Mouse (Mus musculus) myocyte (in vitro differentiated cells): ENCODE measurements around the gene Mtpn. TPM values are rescaled to one million over a fixed set of nuclear protein-coding genes. Genes with fewer than 3 reads are reported as not detected.

Experiments used
- H3K27me3 ChIP-seq: one replicate; pipeline ENCODE4 v1.6.1; 2011; ENCODE audit not compliant: control insufficient read depth, insufficient read depth, insufficient read length
- H3K36me3 ChIP-seq: one replicate; pipeline ENCODE4 v1.6.1; 2011; ENCODE audit not compliant: control insufficient read depth, insufficient read depth
- H3K4me2 ChIP-seq: one replicate; pipeline ENCODE4 v1.6.1; 2011; ENCODE audit warnings: low read depth, control low read depth
- H3K4me3 ChIP-seq: one replicate; pipeline ENCODE4 v1.5.1; 2011; ENCODE audit warnings: mild to moderate bottlenecking, control low read depth, moderate library complexity
- H3K79me2 ChIP-seq: one replicate; pipeline ENCODE4 v1.6.1; 2011; ENCODE audit not compliant: control insufficient read depth, insufficient read depth
- H3ac ChIP-seq: one replicate; pipeline ENCODE4 v1.6.1; 2011; ENCODE audit not compliant: control insufficient read depth, insufficient read length
- CEBPB ChIP-seq: IDR thresholded peaks from 2 replicates; pipeline ENCODE4 v1.6.1; 2011; ENCODE audit warnings: mild to moderate bottlenecking, moderate library complexity; ENCODE audit not compliant: poor library complexity, insufficient read depth, severe bottlenecking
- E2F4 ChIP-seq: IDR thresholded peaks from one replicate; pipeline ENCODE4 v1.6.1; 2011; ENCODE audit warnings: mild to moderate bottlenecking, control low read depth, moderate library complexity; ENCODE audit not compliant: insufficient read depth
- MAX ChIP-seq: IDR thresholded peaks from one replicate; pipeline ENCODE4 v1.6.1; 2011; ENCODE audit warnings: low read depth, mild to moderate bottlenecking, control low read depth
- MYOD1 ChIP-seq, 3 experiments: IDR thresholded peaks; one replicate each; pipeline ENCODE4 v1.6.1; 2011; ENCODE audit warnings: control low read depth in 2 of 3, low read depth in 2 of 3, mild to moderate bottlenecking in 2 of 3, moderate library complexity in 1 of 3; ENCODE audit not compliant: insufficient read length in 2 of 3, control insufficient read depth in 1 of 3
- MYOG ChIP-seq, 3 experiments: IDR thresholded peaks; one replicate each; pipeline ENCODE4 v1.6.1; 2011; ENCODE audit warnings: control low read depth in 2 of 3, low read depth in 2 of 3, mild to moderate bottlenecking in 2 of 3; ENCODE audit not compliant: insufficient read length in 2 of 3, control insufficient read depth in 1 of 3, insufficient read depth in 1 of 3
- POLR2A ChIP-seq: IDR thresholded peaks from one replicate; pipeline ENCODE4 v1.6.1; 2011; ENCODE audit warnings: low read depth, mild to moderate bottlenecking, control low read depth, moderate library complexity; ENCODE audit not compliant: insufficient read length
- POLR2AphosphoS2 ChIP-seq: IDR thresholded peaks from one replicate; pipeline ENCODE4 v1.6.1; 2011; ENCODE audit warnings: low read depth, control low read depth; ENCODE audit not compliant: insufficient read length
- REST ChIP-seq: IDR thresholded peaks from one replicate; pipeline ENCODE4 v1.6.1; 2011; ENCODE audit warnings: mild to moderate bottlenecking, control low read depth, moderate library complexity; ENCODE audit not compliant: insufficient read depth, insufficient read length
- SRF ChIP-seq: IDR thresholded peaks from one replicate; pipeline ENCODE4 v1.6.1; 2011; ENCODE audit warnings: low read depth; ENCODE audit not compliant: control insufficient read depth, insufficient read length
- TCF12 ChIP-seq: IDR thresholded peaks from one replicate; pipeline ENCODE4 v1.6.1; 2011; ENCODE audit warnings: mild to moderate bottlenecking, control low read depth; ENCODE audit not compliant: poor library complexity, insufficient read depth, severe bottlenecking
- TCF3 ChIP-seq: IDR thresholded peaks from one replicate; pipeline ENCODE4 v1.6.1; 2011; ENCODE audit warnings: low read depth, control low read depth; ENCODE audit not compliant: insufficient read length
- USF1 ChIP-seq: IDR thresholded peaks from one replicate; pipeline ENCODE4 v1.6.1; 2011; ENCODE audit warnings: low read depth, mild to moderate bottlenecking, control low read depth, moderate library complexity
- polyA plus RNA-seq: library from polyadenylated mRNA; unstranded; fragments of >200 nt; fragmentation: generic; extraction: Trizol; gene quantifications from one replicate; pipeline ENCODE4 v1.2.1, GENCODE M21; 2012; ENCODE audit warnings: missing spikeins

Mtpn gene
- 38.8 TPM for polyA plus RNA-seq

DNA sequence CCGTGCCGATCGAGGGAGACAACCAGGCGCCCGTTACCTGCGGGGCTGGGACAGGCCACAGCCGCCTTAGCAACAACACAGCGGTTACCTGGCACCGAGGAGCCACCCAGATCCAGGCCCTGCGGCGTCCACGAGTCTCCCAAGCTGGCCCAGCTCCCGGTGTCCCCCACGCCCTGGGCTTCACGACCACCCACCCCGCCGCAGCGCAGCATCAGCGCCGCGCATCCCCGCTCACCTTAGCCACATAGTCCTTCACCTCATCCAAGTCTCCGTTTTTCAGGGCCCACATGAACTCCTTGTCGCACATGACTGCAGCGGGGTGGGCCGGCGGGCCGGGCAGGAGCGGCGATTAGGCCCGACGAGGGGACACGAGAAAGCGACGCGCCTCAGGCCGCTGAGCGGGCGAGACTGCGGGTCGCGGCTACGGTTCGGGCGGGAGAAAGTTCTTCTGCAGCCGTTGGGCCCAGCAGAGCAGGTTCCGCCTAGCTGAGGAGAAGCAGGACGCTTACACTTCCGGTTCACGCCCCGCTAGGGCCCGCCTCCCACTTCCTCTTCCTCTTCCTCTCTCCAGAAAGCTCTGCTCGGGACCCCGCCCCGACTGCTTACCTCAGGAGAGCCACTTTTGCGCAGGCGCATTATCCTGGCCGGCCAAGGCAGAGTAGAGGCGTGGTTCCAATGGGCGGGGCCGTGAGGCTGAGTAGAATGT lies at the start of gene Mtpn:
Gene Mtpn, minus strand, starts transcription at position 585 of the 706 bp plus-strand sequence.
- H3K79me2 ChIP-seq, result peaks cover 48% of the 10 kb centered on the region
- peak within 1 kb of the TSS; percentile 76 for H3K4me3 ChIP-seq
- H3K4me2 ChIP-seq, result peak within 1 kb of the TSS; percentile 81
- H3K36me3 ChIP-seq, result no peaks in the 10 kb centered on the region
- H3K27me3 ChIP-seq, result no peaks in the 10 kb centered on the region
- H3ac ChIP-seq, result peak within 1 kb of the TSS; percentile 95
- TF ChIP-seq SRF, result peak; percentile 21
- TF ChIP-seq POLR2AphosphoS2, result peak; percentile 73
- TF ChIP-seq TCF12, result no peak
- no peak for TF ChIP-seq MYOG (IDR thresholded peaks at IDR 0.05; ENCODE audit: control insufficient read depth in 1 of 3, insufficient read depth in 1 of 3, insufficient read length in 2 of 3, low read depth in 2 of 3)
- TF ChIP-seq POLR2A, result peak; percentile 71
- TF ChIP-seq CEBPB, result no peak
- TF ChIP-seq MAX, result no peak
- TF ChIP-seq MYOD1 (IDR thresholded peaks at IDR 0.05; ENCODE audit: control insufficient read depth in 1 of 3, insufficient read length in 2 of 3, low read depth in 2 of 3), result peak in 1 of 3 experiments; percentile 2
- TF ChIP-seq USF1, result no peak

DNA sequence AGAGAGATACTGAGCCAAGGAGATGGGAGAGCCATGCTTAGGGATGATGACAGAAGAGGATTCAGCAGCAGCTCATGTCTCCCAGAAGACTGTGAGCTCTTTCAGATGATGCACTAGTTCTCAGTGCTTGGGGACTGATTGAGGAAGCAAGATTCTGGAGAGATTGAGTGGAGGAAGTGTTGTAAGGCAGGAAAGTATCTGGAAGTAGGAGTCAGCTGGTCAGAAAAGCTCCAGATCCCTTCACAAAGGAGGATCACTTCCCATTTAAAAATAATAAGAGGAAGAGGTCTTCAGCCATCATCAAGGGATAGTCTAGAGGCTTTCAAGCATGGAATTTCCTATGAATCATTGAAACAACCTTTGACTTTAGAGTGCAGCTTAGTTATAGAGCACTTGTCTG lies 29.0 kb upstream of the Mtpn start:
- Histone ChIP-seq H3K4me2 (no peak overlapping the region), H3K36me3 (no peaks in the 10 kb centered on the region), H3ac (no peak overlapping the region), H3K27me3 (no peaks in the 10 kb centered on the region), H3K4me3 (no peak overlapping the region), H3K79me2 (no peaks in the 10 kb centered on the region)
- TF ChIP-seq POLR2AphosphoS2, result no peak
- TF ChIP-seq MAX, result no peak
- no peak for TF ChIP-seq CEBPB
- no peak for TF ChIP-seq USF1
- TF ChIP-seq E2F4, result no peak
- no peak for TF ChIP-seq REST
- TF ChIP-seq MYOD1 (IDR thresholded peaks at IDR 0.05; ENCODE audit: control insufficient read depth in 1 of 3, insufficient read length in 2 of 3, low read depth in 2 of 3), result no peak

DNA sequence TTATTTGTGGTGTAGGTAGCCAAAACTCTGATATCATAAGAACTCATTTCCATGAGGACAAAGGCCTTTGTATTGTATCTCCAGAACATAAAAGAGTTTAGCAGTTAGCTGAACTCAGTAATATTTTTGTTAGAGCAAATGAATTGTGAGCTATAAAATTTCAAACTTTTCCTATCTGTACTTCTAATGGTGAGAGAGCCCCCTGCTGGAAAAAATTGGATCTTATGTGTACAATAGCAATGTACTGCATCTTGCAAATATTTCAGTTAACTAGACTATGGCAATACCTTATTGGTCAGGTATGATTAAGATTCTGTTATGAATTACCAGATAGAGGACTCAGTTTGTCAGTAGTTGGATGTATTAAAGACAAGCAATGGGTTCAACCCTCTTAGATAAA lies 28.1 kb upstream of the Mtpn start:
- Histone ChIP-seq H3K4me2 (no peak overlapping the region), H3ac (no peak overlapping the region), H3K4me3 (no peak overlapping the region), H3K79me2 (no peaks in the 10 kb centered on the region), H3K36me3 (no peaks in the 10 kb centered on the region), H3K27me3 (no peaks in the 10 kb centered on the region)
- TF ChIP-seq REST (no peak), MAX (no peak), CEBPB (no peak), TCF3 (no peak), SRF (no peak), USF1 (no peak), MYOG (IDR thresholded peaks at IDR 0.05; ENCODE audit: control insufficient read depth in 1 of 3, insufficient read depth in 1 of 3, insufficient read length in 2 of 3, low read depth in 2 of 3) (no peak), MYOD1 (IDR thresholded peaks at IDR 0.05; ENCODE audit: control insufficient read depth in 1 of 3, insufficient read length in 2 of 3, low read depth in 2 of 3) (no peak), TCF12 (no peak), POLR2A (no peak), E2F4 (no peak)

DNA sequence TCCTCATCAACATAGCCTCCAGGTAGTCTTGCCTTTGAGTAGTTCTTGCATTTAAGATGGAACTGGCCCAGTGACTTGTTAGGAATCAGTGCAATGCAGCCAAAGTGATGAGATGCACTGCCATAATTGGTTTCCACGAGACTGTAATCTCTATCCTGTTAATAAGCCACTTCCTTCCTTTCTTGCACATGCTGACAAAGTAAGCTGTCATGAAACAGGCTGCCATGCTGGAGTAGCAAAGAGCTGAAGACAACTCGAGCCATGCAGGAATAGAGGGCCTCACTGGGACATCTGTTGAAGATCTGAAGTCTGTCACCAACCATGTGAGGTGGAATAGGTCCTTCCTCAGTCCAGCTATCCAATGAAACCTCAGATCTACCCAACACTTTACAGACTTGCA lies 20.3 kb upstream of the Mtpn start:
- no peak overlapping the region for H3K4me3 ChIP-seq
- no peaks in the 10 kb centered on the region for H3K36me3 ChIP-seq
- H3K27me3 ChIP-seq, result no peaks in the 10 kb centered on the region
- H3K4me2 ChIP-seq, result no peak overlapping the region
- TF ChIP-seq MYOD1 (IDR thresholded peaks at IDR 0.05; ENCODE audit: control insufficient read depth in 1 of 3, insufficient read length in 2 of 3, low read depth in 2 of 3) (no peak), POLR2AphosphoS2 (no peak), TCF3 (no peak), SRF (no peak), MAX (no peak), TCF12 (no peak), MYOG (IDR thresholded peaks at IDR 0.05; ENCODE audit: control insufficient read depth in 1 of 3, insufficient read depth in 1 of 3, insufficient read length in 2 of 3, low read depth in 2 of 3) (no peak), USF1 (no peak), REST (no peak), E2F4 (no peak), CEBPB (no peak), POLR2A (no peak)
- H3K79me2 ChIP-seq, result no peaks in the 10 kb centered on the region
- H3ac ChIP-seq, result no peak overlapping the region

DNA sequence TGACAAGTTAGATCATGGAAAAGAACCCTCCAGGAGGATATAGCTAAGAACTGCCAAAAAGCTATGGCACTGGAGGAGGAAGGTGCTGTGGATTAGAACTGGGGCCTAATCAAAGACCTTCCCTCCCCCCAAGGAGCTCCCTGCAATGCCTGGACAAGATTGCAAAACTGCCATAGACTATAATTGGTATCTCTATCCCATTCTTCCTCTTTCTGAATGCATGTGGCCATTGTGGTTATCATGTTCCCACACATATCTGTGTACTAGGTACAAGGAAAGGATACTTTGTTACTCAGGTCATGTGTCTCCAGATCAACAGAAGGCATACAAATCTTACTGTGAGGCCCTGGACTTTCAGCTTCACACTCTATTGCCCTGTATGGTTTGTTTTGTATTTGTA lies 4.7 kb upstream of the Mtpn start:
- no peaks in the 10 kb centered on the region for H3K27me3 ChIP-seq
- no peak overlapping the region for H3K4me2 ChIP-seq
- no peaks in the 10 kb centered on the region for H3K36me3 ChIP-seq
- H3K4me3 ChIP-seq, result no peak overlapping the region
- no peak overlapping the region for H3ac ChIP-seq
- TF ChIP-seq CEBPB (no peak), REST (no peak), MAX (no peak), MYOG (IDR thresholded peaks at IDR 0.05; ENCODE audit: control insufficient read depth in 1 of 3, insufficient read depth in 1 of 3, insufficient read length in 2 of 3, low read depth in 2 of 3) (no peak), POLR2A (no peak)
- peaks cover 1% of the 10 kb centered on the region for H3K79me2 ChIP-seq
